Mouse (Mus musculus) kidney, postnatal 0 days (tissue): ENCODE data around the gene Gsk3b. TPM values are rescaled to one million over a fixed set of nuclear protein-coding genes. Genes with fewer than 3 reads are reported as not detected.
"Not testable (repeated sequence)": the region's sequence is repeated elsewhere in the genome, so short reads cannot be mapped to it uniquely, and the experiment has no call there.

ENCODE experiments used
- ATAC-seq: fragments of 200-750 bp; cut with Nextera tagmentation; replicated peaks from 2 replicates; pipeline ENCODE4 v1.8.0; 2017; ENCODE audit warnings: low read depth, moderate number of reproducible peaks, moderate TSS enrichment, moderate library complexity; ENCODE audit not compliant: low FRiP score
- DNase-seq: peaks from one replicate; pipeline ENCODE4 v3.0.0-alpha.2; 2016; ENCODE audit warnings: low spot score
- H3K27ac ChIP-seq: fragments of 300-500 bp; sonication (generic); 2 replicates; pipeline ENCODE4 v1.5.1; 2014; ENCODE audit warnings: mild to moderate bottlenecking
- H3K27me3 ChIP-seq: fragments of 300-500 bp; sonication (generic); 2 replicates; pipeline ENCODE4 v1.6.1; 2014; ENCODE audit warnings: low read length, mixed read lengths; ENCODE audit not compliant: insufficient read depth
- H3K36me3 ChIP-seq: fragments of 300-500 bp; sonication (generic); 2 replicates; pipeline ENCODE4 v1.6.1; 2014; ENCODE audit warnings: low read length, mixed read lengths; ENCODE audit not compliant: insufficient read depth
- H3K4me1 ChIP-seq: fragments of 300-500 bp; sonication (generic); replicated peaks from 2 replicates; pipeline ENCODE4 v1.6.1; 2014; ENCODE audit warnings: antibody characterized with exemption, low read length, mixed read lengths; ENCODE audit not compliant: insufficient read depth
- H3K4me2 ChIP-seq: fragments of 300-500 bp; sonication (generic); 2 replicates; pipeline ENCODE4 v1.6.1; 2014; ENCODE audit warnings: mild to moderate bottlenecking, low read length, moderate library complexity, mixed read lengths
- H3K4me3 ChIP-seq: fragments of 300-500 bp; sonication (generic); replicated peaks from 2 replicates; pipeline ENCODE4 v1.5.1; 2014; ENCODE audit warnings: low read depth, low read length
- H3K9ac ChIP-seq: fragments of 300-500 bp; sonication (generic); 2 replicates; pipeline ENCODE4 v1.6.1; 2014; ENCODE audit warnings: low read depth, low read length
- H3K9me3 ChIP-seq: fragments of 300-500 bp; sonication (generic); replicated peaks from 2 replicates; pipeline ENCODE4 v1.6.1; 2016; ENCODE audit warnings: low read length, inconsistent platforms, mixed read lengths
- CTCF ChIP-seq: IDR thresholded peaks from 2 replicates; pipeline ENCODE4 v1.5.1; 2016; ENCODE audit warnings: antibody characterized with exemption, low read depth, mild to moderate bottlenecking, moderate library complexity
- WGBS: fragments of 180-500 bp; shearing (Covaris S2); extraction: QIAGEN DNeasy Blood & Tissue Kit; methylation state at CpG from one replicate; pipeline ENCODE4 v1.1.7; 2014; 5-methylcytosine and 5-hydroxymethylcytosine counted together
- polyA plus RNA-seq: library from polyadenylated mRNA; unstranded; fragments of >200 nt; fragmentation: Nextera tagmentation; extraction: Ambion mirVana; gene quantifications from 2 replicates; pipeline ENCODE4 v1.2.1, GENCODE M21; 2015

Gene Gsk3b
- polyA plus RNA-seq, 1 experiment from 2014 or later = 43.8 TPM

GRCm38 (mm10) chr16:38190531-38190930, 101.7 kb downstream of the Gsk3b start:
- no peak for TF ChIP-seq CTCF
- WGBS = 73% methylated on average over 3 of the region's 3 CpGs
- peaks cover 32% of the 10 kb centered on the region for H3K36me3 ChIP-seq

GRCm38 (mm10) chr16:38191460-38191859, 102.7 kb downstream of the Gsk3b start:
- H3K36me3 ChIP-seq = peaks cover 33% of the 10 kb centered on the region
- no peaks in the 10 kb centered on the region for H3K4me1 ChIP-seq
- H3K4me3 ChIP-seq = no peak overlapping the region
- DNase-seq = no peak
- no peaks in the 10 kb centered on the region for H3K27me3 ChIP-seq
- TF ChIP-seq CTCF = no peak
- H3K4me2 ChIP-seq = no peak overlapping the region
- 79% methylated on average over 6 of the region's 6 CpGs for WGBS
- H3K9ac ChIP-seq = no peak overlapping the region
- H3K27ac ChIP-seq = no peak overlapping the region
- H3K9me3 ChIP-seq = no peaks in the 10 kb centered on the region
- no peak for ATAC-seq

More at GRCm38 (mm10) chr16:38190531-38190930, 101.7 kb downstream of the Gsk3b start:
- no peaks in the 10 kb centered on the region for H3K4me1 ChIP-seq
- no peaks in the 10 kb centered on the region for H3K27me3 ChIP-seq
- H3K27ac ChIP-seq = no peak overlapping the region
- DNase-seq = no peak
- no peak overlapping the region for H3K4me3 ChIP-seq
- no peak for ATAC-seq
- H3K9me3 ChIP-seq = no peaks in the 10 kb centered on the region
- H3K9ac ChIP-seq = no peak overlapping the region
- no peak overlapping the region for H3K4me2 ChIP-seq

- no peak overlapping the region for H3K27ac ChIP-seq
- no peaks in the 10 kb centered on the region for H3K27me3 ChIP-seq
- no peak overlapping the region for H3K4me3 ChIP-seq
- H3K4me2 ChIP-seq = no peak overlapping the region
- no peaks in the 10 kb centered on the region for H3K4me1 ChIP-seq
- DNase-seq = no peak
- peaks cover 28% of the 10 kb centered on the region for H3K36me3 ChIP-seq
- 84% methylated on average over 6 of the region's 6 CpGs for WGBS
- no peak overlapping the region for H3K9ac ChIP-seq
- TF ChIP-seq CTCF = no peak
- H3K9me3 ChIP-seq = no peaks in the 10 kb centered on the region
- no peak for ATAC-seq
Observed at GRCm38 (mm10) chr16:38192640-38193039, 103.8 kb downstream of the Gsk3b start.

- Histone ChIP-seq H3K27me3 (no peaks in the 10 kb centered on the region), H3K36me3 (peaks cover 18% of the 10 kb centered on the region), H3K9me3 (no peaks in the 10 kb centered on the region), H3K4me3 (no peak overlapping the region), H3K27ac (no peak overlapping the region), H3K4me1 (no peaks in the 10 kb centered on the region), H3K9ac (no peak overlapping the region), H3K4me2 (no peak overlapping the region)
- peak; percentile 90 for TF ChIP-seq CTCF
- 58% methylated on average over 4 of the region's 4 CpGs for WGBS
- DNase-seq (peak; percentile 87), ATAC-seq (no peak)
Observed at GRCm38 (mm10) chr16:38197299-38197698, 108.5 kb downstream of the Gsk3b start.

GRCm38 (mm10) chr16:38205272-38205671, 116.5 kb downstream of the Gsk3b start:
- no peak for DNase-seq
- H3K4me1 ChIP-seq = no peaks in the 10 kb centered on the region
- H3K4me2 ChIP-seq = no peak overlapping the region
- H3K4me3 ChIP-seq = no peak overlapping the region
- peaks cover 13% of the 10 kb centered on the region; the same call in 1 of the 2 replicates for H3K36me3 ChIP-seq
- TF ChIP-seq CTCF = no peak
- H3K27me3 ChIP-seq = no peaks in the 10 kb centered on the region
- no peaks in the 10 kb centered on the region for H3K9me3 ChIP-seq
- no peak for ATAC-seq
- no peak overlapping the region for H3K27ac ChIP-seq
- 87% methylated on average over 7 of the region's 7 CpGs for WGBS
- no peak overlapping the region for H3K9ac ChIP-seq

GRCm38 (mm10) chr16:38222491-38222890, 133.7 kb downstream of the Gsk3b start:
- H3K4me3 ChIP-seq, H3K27ac ChIP-seq, H3K9me3 ChIP-seq, DNase-seq, ATAC-seq, H3K27me3 ChIP-seq, H3K9ac ChIP-seq, H3K4me2 ChIP-seq, H3K4me1 ChIP-seq: not testable (repeated sequence)
- peaks cover 27% of the 10 kb centered on the region for H3K36me3 ChIP-seq
- WGBS = 84% methylated on average over 5 of the region's 5 CpGs

GRCm38 (mm10) chr16:38236936-38237585, 148.3 kb downstream of the Gsk3b start:
- no peaks in the 10 kb centered on the region for H3K27me3 ChIP-seq
- H3K36me3 ChIP-seq = peaks cover 10% of the 10 kb centered on the region; the same call in 1 of the 2 replicates
- DNase-seq (no peak), ATAC-seq (no peak)
- no peak overlapping the region for H3K4me3 ChIP-seq
- no peaks in the 10 kb centered on the region for H3K4me1 ChIP-seq
- H3K9me3 ChIP-seq = no peaks in the 10 kb centered on the region
- no peak overlapping the region for H3K27ac ChIP-seq
- no peak overlapping the region for H3K9ac ChIP-seq
- 72% methylated on average over 4 of the region's 4 CpGs for WGBS
- TF ChIP-seq CTCF = no peak
- H3K4me2 ChIP-seq = no peak overlapping the region
